Mouse (Mus musculus) olfactory bulb, adult 2 months (tissue): ENCODE data around the gene Renbp.

Experiments used
- CTCF ChIP-seq: fragments of 200-500 bp; IDR thresholded peaks from 2 replicates; pipeline ENCODE4 v1.5.1; 2012; ENCODE audit warnings: low read depth, mild to moderate bottlenecking, low read length, moderate library complexity; ENCODE audit not compliant: insufficient read depth
- POLR2A ChIP-seq: fragments of 200-500 bp; IDR thresholded peaks from 2 replicates; pipeline ENCODE4 v1.6.1; 2012; ENCODE audit warnings: mild to moderate bottlenecking, low read depth, low read length, moderate library complexity; ENCODE audit not compliant: insufficient read depth

- TF ChIP-seq CTCF, result no peak
- no peak for TF ChIP-seq POLR2A
Observed at GRCm38 (mm10) chrX:73948647-73949046, 18.0 kb upstream of the Renbp start.
